Mouse (Mus musculus): Measurements from ENCODE around the gene Pfpl.
A peak's percentile ranks its signal among the peaks of the same experiment; 100 is the strongest.

Pfpl gene

GRCm38 (mm10) chr19:12465530-12466144, 37.9 kb downstream of the Pfpl start:
- no peak for DNase-seq

GRCm38 (mm10) chr19:12466204-12466603, 38.5 kb downstream of the Pfpl start:
- peak; percentile 81 for DNase-seq

- DNase-seq = peak; percentile 19
Observed at GRCm38 (mm10) chr19:12467436-12467835, 39.7 kb downstream of the Pfpl start.

GRCm38 (mm10) chr19:12471866-12472265, 44.2 kb downstream of the Pfpl start:
- no peak for DNase-seq

- DNase-seq = no peak
Observed at GRCm38 (mm10) chr19:12472381-12472976, 44.8 kb downstream of the Pfpl start.

- DNase-seq = no peak
Observed at GRCm38 (mm10) chr19:12473201-12473641, 45.5 kb downstream of the Pfpl start.

GRCm38 (mm10) chr19:12473951-12474350, 46.2 kb downstream of the Pfpl start:
- DNase-seq = no peak

- peak; percentile 95 for DNase-seq
Observed at GRCm38 (mm10) chr19:12475380-12476250, 47.9 kb downstream of the Pfpl start.

GRCm38 (mm10) chr19:12476721-12477270, 49.1 kb downstream of the Pfpl start:
- DNase-seq = no peak

GRCm38 (mm10) chr19:12478369-12478768, 50.7 kb downstream of the Pfpl start:
- no peak for DNase-seq

All from layer of hippocampus, adult 9-11 months (tissue).